Mouse (Mus musculus) ES-E14 (cell line): Measurements from ENCODE around the gene Zfp330.

Experiments
- CHD2 ChIP-seq: IDR thresholded peaks from 2 replicates; pipeline ENCODE4 v1.6.1; 2014; ENCODE audit warnings: mild to moderate bottlenecking, low read depth, low read length, inconsistent platforms
- HCFC1 ChIP-seq: IDR thresholded peaks from 2 replicates; pipeline ENCODE4 v1.6.1; 2012; ENCODE audit warnings: low read length, inconsistent platforms, borderline replicate concordance; ENCODE audit not compliant: insufficient read depth
- MAFK ChIP-seq: IDR thresholded peaks from 2 replicates; pipeline ENCODE4 v1.6.1; 2014; ENCODE audit warnings: mild to moderate bottlenecking, low read depth, low read length, inconsistent platforms; ENCODE audit not compliant: insufficient read depth
- ZC3H11A ChIP-seq: IDR thresholded peaks from 2 replicates; pipeline ENCODE4 v1.6.1; 2012; ENCODE audit warnings: low read depth, mild to moderate bottlenecking, inconsistent platforms, low read length, borderline replicate concordance
- ZNF384 ChIP-seq: IDR thresholded peaks from 2 replicates; pipeline ENCODE4 v1.6.1; 2012; ENCODE audit warnings: low read depth, low read length, inconsistent platforms

DNA sequence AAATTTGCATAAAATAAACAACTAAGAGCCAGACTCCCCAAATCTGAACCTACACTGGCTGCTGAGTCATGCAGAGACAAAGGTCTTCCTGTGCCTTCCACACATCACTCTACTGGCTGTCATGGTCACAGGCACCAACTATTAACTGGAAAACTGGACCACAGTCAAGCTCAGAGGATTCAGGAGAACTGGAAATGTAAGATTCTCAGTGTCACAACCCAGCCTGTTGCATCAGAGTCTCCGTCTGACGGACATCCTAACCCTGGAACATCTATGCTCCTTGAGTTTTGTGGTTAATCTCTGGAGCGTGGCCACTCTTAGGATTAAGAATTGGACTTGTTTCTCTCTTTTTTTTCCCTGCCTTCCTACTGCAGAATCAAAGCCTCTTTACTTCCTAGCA lies 3.4 kb upstream of the Zfp330 start:
- TF ChIP-seq HCFC1 (no peak), CHD2 (no peak), ZC3H11A (no peak), MAFK (no peak), ZNF384 (no peak)
